Mouse (Mus musculus) heart, embryonic 10.5 days (tissue): Measurements from ENCODE around the gene Fgd1. TPM values are rescaled to one million over a fixed set of nuclear protein-coding genes. Genes with fewer than 3 reads are reported as not detected.

Experiments
- DNase-seq: peaks from one replicate; pipeline ENCODE4 v3.0.0-alpha.2; 2017; ENCODE audit warnings: low spot score
- H3K27ac ChIP-seq: fragments of 300-500 bp; sonication (generic); 2 replicates; pipeline ENCODE4 v1.5.1; 2016; ENCODE audit warnings: mild to moderate bottlenecking
- H3K27me3 ChIP-seq: fragments of 300-500 bp; sonication (generic); 2 replicates; pipeline ENCODE4 v1.6.1; 2016; ENCODE audit warnings: mild to moderate bottlenecking; ENCODE audit not compliant: poor library complexity, insufficient read depth, severe bottlenecking
- H3K36me3 ChIP-seq: fragments of 300-500 bp; sonication (generic); 2 replicates; pipeline ENCODE4 v1.6.1; 2016; ENCODE audit warnings: mild to moderate bottlenecking, moderate library complexity
- H3K4me1 ChIP-seq: fragments of 300-500 bp; sonication (generic); 2 replicates; pipeline ENCODE4 v1.6.1; 2016; ENCODE audit warnings: mild to moderate bottlenecking
- H3K4me3 ChIP-seq: fragments of 300-500 bp; sonication (generic); 2 replicates; pipeline ENCODE4 v1.5.1; 2016; ENCODE audit warnings: mild to moderate bottlenecking, moderate library complexity
- H3K9me3 ChIP-seq: fragments of 300-500 bp; sonication (generic); 2 replicates; pipeline ENCODE4 v1.6.1; 2016; ENCODE audit warnings: mild to moderate bottlenecking, moderate library complexity
- WGBS: fragments of 180-500 bp; shearing (Covaris S2); methylation state at CpG from one replicate; pipeline ENCODE4 v1.1.7; 2016; 5-methylcytosine and 5-hydroxymethylcytosine counted together
- polyA plus RNA-seq: library from polyadenylated mRNA; unstranded; fragments of >200 nt; fragmentation: Nextera tagmentation; extraction: Ambion mirVana; gene quantifications from 2 replicates; pipeline ENCODE4 v1.2.1, GENCODE M21; 2016

Fgd1 gene
- polyA plus RNA-seq, 1 experiment from 2014 or later, result 9.3 TPM

- peak; percentile 76 for DNase-seq
- WGBS, result 15% methylated on average over 7 of the region's 7 CpGs
- no peak overlapping the region for H3K27ac ChIP-seq
- no peaks in the 10 kb centered on the region for H3K36me3 ChIP-seq
- H3K27me3 ChIP-seq, result no peaks in the 10 kb centered on the region
- no peak overlapping the region for H3K4me3 ChIP-seq
- no peaks in the 10 kb centered on the region for H3K9me3 ChIP-seq
- H3K4me1 ChIP-seq, result no peaks in the 10 kb centered on the region
These were observed 70.8 kb downstream of the Fgd1 start for GRCm38 (mm10) chrX:151116795-151117194.

- no peak for DNase-seq
These were observed 71.5 kb downstream of the Fgd1 start for GRCm38 (mm10) chrX:151117432-151117831.

GRCm38 (mm10) chrX:151123933-151124332, 78.0 kb downstream of the Fgd1 start:
- H3K4me1 ChIP-seq, result no peaks in the 10 kb centered on the region
- no peaks in the 10 kb centered on the region for H3K36me3 ChIP-seq
- WGBS, result 67% methylated on average over 2 of the region's 2 CpGs
- H3K4me3 ChIP-seq, result no peak overlapping the region
- H3K9me3 ChIP-seq, result no peaks in the 10 kb centered on the region
- no peak overlapping the region for H3K27ac ChIP-seq
- DNase-seq, result no peak
- no peaks in the 10 kb centered on the region for H3K27me3 ChIP-seq

More at GRCm38 (mm10) chrX:151117432-151117831, 71.5 kb downstream of the Fgd1 start:
- Histone ChIP-seq H3K27me3 (no peaks in the 10 kb centered on the region), H3K9me3 (no peaks in the 10 kb centered on the region), H3K4me1 (no peaks in the 10 kb centered on the region), H3K27ac (no peak overlapping the region), H3K4me3 (no peak overlapping the region), H3K36me3 (no peaks in the 10 kb centered on the region)
- WGBS, result 4% methylated on average over 2 of the region's 2 CpGs

GRCm38 (mm10) chrX:151130493-151130892, 84.5 kb downstream of the Fgd1 start:
- Histone ChIP-seq H3K4me3 (no peak overlapping the region), H3K27ac (no peak overlapping the region), H3K36me3 (no peaks in the 10 kb centered on the region), H3K9me3 (no peaks in the 10 kb centered on the region), H3K27me3 (no peaks in the 10 kb centered on the region), H3K4me1 (no peaks in the 10 kb centered on the region)
- no peak for DNase-seq
- WGBS, result 81% methylated on average over 3 of the region's 3 CpGs

- H3K4me3 ChIP-seq, result no peak overlapping the region; the same call in 1 of the 2 replicates
- no peak overlapping the region for H3K27ac ChIP-seq
These were observed 86.8 kb downstream of the Fgd1 start for GRCm38 (mm10) chrX:151132785-151133184.

More at GRCm38 (mm10) chrX:151132785-151133184, 86.8 kb downstream of the Fgd1 start:
- Histone ChIP-seq H3K27me3 (no peaks in the 10 kb centered on the region), H3K36me3 (no peaks in the 10 kb centered on the region), H3K9me3 (no peaks in the 10 kb centered on the region), H3K4me1 (no peaks in the 10 kb centered on the region)
- whole genome bisulfite sequencing, result 32% methylated on average over 10 of the region's 10 CpGs
- DNase-seq, result no peak

Other genes starting within 250 kb of the Fgd1 start
- gene Maged2, start 231.8 kb upstream of the Fgd1 start, polyA plus RNA-seq, result 638 and 695 TPM in 2 replicates
- 29.4 and 32.9 TPM in 2 replicates for gene Gnl3l, start 28.8 kb upstream of the Fgd1 start, polyA plus RNA-seq
- 26.8 and 40.7 TPM in 2 replicates for gene Tsr2, start 50.4 kb downstream of the Fgd1 start, polyA plus RNA-seq
- gene Wnk3, start 151.9 kb downstream of the Fgd1 start, polyA plus RNA-seq, result 2.2 and 3.4 TPM in 2 replicates